Mouse (Mus musculus) lung, adult 2 months (tissue): ENCODE data around the gene 5730596B20Rik. TPM values are rescaled to one million over a fixed set of nuclear protein-coding genes. Genes with fewer than 3 reads are reported as not detected.

Experiments used
- DNase-seq: peaks from one replicate; pipeline ENCODE4 v3.0.0; 2022
- H3K4me1 ChIP-seq: fragments of 200-500 bp; 2 replicates; pipeline ENCODE4 v1.6.1; 2011; ENCODE audit warnings: low read length; ENCODE audit not compliant: control insufficient read depth, insufficient read depth
- H3K4me3 ChIP-seq: fragments of 200-500 bp; replicated peaks from 2 replicates; pipeline ENCODE3; 2011; ENCODE audit warnings: low read depth, mild to moderate bottlenecking, control low read depth, low read length; ENCODE audit errors: extremely low read depth
- CTCF ChIP-seq: fragments of 200-500 bp; IDR thresholded peaks from 2 replicates; pipeline ENCODE4 v1.5.1; 2011; ENCODE audit warnings: mild to moderate bottlenecking, low read length, control low read depth; ENCODE audit not compliant: insufficient read depth
- POLR2A ChIP-seq: fragments of 200-500 bp; IDR thresholded peaks from 2 replicates; pipeline ENCODE4 v1.6.1; 2011; ENCODE audit warnings: low read depth, mild to moderate bottlenecking, control low read depth, low read length, borderline replicate concordance; ENCODE audit errors: extremely low read depth
- WGBS: fragments of 180-500 bp; shearing (Covaris S2); methylation state at CpG from one replicate; pipeline ENCODE4 v1.1.7; 2018; 5-methylcytosine and 5-hydroxymethylcytosine counted together
- polyA plus RNA-seq: library from polyadenylated mRNA; depleted of rRNA; stranded (reverse); fragments of >200 nt; gene quantifications from 2 replicates; pipeline ENCODE4 v1.2.3, GENCODE M21; 2012

Gene 5730596B20Rik
- polyA plus RNA-seq, 1 experiment = 0.26 TPM

DNA sequence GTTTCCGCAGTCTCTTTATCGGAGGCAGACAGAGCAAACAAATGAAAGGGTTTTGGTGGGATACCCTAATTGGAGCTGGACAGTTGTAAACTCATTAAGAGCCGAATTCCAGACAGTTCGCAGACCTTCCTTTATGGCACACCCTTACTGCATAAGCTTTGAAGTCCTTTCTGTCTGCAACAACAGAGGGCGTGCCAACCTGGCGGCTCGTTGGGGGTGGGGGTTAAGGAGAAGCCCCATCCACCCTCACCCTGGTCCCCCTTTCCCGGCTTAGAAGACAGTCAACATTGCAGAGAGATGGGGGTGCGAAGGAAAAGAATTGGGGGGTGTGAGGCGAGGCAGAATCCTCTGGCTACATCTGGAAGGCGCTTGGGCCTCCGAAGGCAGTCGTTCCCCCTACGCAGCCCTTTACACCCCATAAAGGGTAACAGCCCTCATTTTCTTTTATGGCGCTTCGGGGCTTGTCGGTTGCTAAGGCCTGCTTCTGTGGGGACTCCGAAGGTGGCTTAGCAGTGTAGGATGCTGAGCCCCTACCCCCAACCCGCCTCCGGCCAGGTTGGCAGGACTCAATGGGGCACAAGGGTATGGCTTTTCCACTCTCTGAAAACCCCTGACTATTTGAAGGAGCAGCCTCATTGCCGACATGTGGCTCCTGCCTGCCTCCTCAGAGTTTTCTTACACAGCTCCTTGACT, 44.8 kb downstream of the 5730596B20Rik start:
- WGBS = 44% methylated on average over 21 of the region's 21 CpGs
- no peak for DNase-seq
- TF ChIP-seq POLR2A (no peak), CTCF (no peak)
- H3K4me1 ChIP-seq = peaks cover 3% of the 10 kb centered on the region; the same call in 1 of the 2 replicates
- no peak overlapping the region for H3K4me3 ChIP-seq

DNA sequence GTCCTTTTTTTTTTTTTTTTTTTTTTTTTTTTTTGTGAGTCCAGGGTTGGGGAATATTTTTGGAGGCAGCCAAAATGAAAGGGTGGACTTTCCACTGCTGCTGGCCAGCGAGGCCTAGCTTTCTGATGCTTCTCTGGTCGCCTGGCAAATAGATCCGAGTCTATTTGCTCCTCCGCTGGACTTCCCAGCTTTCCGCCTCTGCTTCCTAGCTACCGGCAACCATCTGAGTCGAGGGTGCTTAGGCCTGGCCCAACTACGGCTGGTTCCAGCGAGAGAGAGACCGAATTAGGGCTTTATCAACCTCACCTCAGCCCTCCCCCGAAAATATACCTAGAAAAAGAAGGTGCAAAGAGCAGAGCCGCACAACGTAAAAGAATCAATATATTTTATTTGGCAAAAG, 45.4 kb downstream of the 5730596B20Rik start:
- WGBS = 65% methylated on average over 13 of the region's 13 CpGs
- Histone ChIP-seq H3K4me1 (peaks cover 3% of the 10 kb centered on the region; the same call in 1 of the 2 replicates), H3K4me3 (no peak overlapping the region)
- DNase-seq = no peak
- no peak for TF ChIP-seq POLR2A
- no peak for TF ChIP-seq CTCF

DNA sequence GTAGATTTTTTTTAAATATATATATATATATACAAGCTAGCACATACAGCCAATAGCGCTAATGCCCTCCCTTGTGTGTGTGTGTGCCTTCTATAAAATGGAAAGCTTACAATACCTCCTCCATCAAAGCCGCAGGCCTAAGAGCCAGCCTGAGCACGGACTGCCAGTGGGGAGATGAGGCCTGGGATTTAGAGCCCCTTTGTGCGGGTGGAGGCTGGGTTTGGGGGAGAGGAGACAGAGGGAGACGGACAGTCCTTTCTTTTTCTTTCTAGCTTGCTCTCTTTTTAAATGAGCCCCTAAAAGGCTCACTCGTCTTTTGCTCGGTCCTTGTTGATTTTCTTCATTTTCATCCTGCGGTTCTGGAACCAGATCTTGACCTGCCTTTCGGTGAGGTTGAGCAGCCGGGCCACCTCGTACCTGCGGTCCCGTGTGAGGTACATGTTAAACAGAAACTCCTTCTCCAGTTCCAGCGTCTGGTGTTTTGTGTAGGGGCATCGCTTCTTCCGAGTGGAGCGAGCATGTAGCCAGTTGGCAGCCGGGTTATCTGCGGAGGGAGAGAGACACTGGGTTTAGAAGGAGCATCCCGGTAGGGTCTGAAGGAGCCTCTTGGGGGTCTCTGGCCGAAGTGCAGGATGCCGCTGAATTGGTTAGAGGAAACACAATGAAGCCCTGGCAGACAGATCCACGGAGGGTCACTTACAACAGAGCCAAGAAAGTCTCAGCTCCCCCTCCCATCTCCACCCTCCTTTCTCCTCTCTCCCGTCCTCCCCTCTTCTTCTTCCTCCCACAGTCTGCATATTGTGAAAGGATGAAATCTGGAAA, 46.9 kb downstream of the 5730596B20Rik start:
- TF ChIP-seq CTCF (no peak), POLR2A (no peak)
- 29% methylated on average over 24 of the region's 24 CpGs for WGBS
- no peak for DNase-seq
- peaks cover 3% of the 10 kb centered on the region; the same call in 1 of the 2 replicates for H3K4me1 ChIP-seq
- H3K4me3 ChIP-seq = no peak overlapping the region

DNA sequence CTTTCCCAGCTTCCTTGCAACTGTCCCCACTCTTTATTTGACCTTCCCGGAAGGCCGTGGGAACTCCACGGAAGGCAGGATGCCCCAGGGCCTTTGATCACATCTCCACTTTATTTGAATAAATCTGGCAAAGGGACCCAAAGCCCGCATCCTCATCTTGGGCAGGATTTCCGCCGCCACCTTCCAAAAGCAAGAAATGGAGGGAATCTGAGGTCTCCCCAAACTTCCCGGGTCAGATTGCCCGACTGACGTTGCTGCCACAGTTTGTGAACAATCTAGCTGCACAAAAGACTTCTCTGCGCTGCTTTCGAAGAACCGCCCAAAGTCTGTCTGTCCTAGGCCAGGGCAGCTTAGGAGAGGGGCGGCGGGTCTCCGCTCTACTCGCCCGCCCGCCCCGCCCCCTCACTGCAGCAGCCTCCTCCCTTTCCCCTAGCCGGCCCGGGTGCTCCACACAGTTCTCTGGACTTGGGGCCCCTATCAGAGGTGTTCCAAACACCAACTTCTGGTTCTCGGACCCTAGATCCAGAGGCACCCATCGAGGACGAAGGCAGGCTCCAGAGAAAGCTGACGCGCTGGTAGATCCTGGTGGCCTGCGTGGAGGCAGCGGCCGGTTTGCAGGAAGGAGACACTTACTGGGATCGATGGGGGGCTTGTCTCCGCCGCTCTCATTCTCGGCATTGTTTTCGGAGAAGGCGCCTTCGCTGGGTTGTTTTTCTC, 47.8 kb downstream of the 5730596B20Rik start:
- WGBS = 6% methylated on average over 36 of the region's 36 CpGs
- no peak for DNase-seq
- Histone ChIP-seq H3K4me1 (peaks cover 3% of the 10 kb centered on the region; the same call in 1 of the 2 replicates), H3K4me3 (no peak overlapping the region)
- TF ChIP-seq CTCF (no peak), POLR2A (no peak)

DNA sequence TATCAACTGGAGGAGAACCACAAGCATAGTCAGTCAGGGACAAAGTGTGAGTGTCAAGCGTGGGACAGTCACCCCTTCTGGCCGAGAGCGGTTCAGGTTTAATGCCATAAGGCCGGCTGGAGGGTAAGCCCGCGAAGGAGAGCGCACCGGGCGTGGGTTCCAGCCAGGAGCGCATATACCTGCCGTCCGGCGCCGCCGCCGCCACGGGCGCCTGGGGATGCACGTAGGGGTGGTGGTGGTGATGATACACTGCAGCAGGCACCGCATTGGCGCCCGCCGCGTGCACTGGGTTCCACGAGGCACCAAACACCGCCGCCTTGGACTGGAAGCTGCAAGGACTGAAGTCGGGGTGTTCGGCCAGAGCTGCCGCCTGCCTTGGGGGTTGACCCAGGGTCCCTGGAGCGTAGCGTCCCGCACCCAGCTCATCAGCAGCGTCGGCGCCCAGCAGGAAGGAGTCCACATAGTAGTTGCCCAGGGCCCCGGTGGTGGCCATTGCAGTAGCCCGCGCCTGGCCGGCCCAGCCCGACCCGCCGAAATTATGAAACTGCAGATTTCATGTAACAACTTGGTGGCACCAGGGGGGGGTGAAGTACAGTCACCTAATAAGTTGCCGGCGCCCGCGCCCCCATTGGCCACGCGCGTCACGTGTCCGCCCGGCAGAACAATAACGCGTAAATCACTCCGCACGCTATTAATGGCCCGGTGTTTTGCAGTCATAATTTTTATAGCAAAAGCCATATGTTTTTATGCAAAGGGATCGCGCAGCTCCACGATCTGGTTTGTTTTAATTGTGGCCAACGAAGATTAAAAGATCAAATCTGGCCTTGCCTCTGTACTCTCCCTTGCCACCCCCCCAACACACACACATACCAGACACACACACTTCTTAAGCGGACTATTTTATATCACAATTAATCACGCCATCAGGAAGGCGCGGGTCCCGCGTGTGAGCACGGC, 48.6 kb downstream of the 5730596B20Rik start:
- DNase-seq = no peak
- WGBS = 4% methylated on average over 69 of the region's 69 CpGs
- TF ChIP-seq CTCF = no peak
- TF ChIP-seq POLR2A = no peak
- H3K4me3 ChIP-seq = no peak overlapping the region
- H3K4me1 ChIP-seq = peaks cover 3% of the 10 kb centered on the region; the same call in 1 of the 2 replicates

DNA sequence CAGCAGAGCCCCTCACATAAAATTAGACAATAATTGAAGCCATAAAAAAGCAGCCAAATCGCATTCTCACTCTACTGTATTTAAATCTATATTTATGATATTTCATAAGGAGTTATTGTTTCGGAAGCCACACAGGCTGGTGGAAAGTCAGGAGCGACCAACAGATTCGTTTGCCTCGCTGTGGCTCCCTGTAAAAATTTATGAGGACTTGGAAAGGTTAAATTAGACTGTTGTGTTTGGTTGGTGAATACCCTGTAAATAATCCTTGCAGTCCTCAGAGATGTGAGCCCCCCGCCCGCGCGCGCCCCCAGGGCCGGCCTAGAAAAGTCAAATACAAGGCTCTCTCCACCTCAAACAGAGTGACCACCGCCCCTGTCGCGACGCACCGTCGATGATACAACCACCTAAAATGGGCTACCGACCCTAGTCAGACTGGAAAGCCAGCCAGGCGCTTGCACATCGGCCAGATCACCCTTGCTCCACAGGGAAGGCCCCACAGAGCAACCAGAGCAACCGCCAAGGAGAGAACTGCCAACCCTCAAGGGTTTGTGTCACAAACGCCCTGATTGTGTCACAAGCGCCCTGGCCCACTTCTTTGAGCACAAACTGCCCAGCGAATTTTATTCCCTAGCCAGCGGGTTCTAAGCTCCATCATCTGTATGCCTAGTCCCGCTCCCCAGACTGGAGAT, 49.4 kb downstream of the 5730596B20Rik start:
- TF ChIP-seq CTCF (no peak), POLR2A (no peak)
- WGBS = 8% methylated on average over 26 of the region's 26 CpGs
- no peak for DNase-seq
- no peak overlapping the region for H3K4me3 ChIP-seq
- H3K4me1 ChIP-seq = no peaks in the 10 kb centered on the region; the same call in 1 of the 2 replicates

DNA sequence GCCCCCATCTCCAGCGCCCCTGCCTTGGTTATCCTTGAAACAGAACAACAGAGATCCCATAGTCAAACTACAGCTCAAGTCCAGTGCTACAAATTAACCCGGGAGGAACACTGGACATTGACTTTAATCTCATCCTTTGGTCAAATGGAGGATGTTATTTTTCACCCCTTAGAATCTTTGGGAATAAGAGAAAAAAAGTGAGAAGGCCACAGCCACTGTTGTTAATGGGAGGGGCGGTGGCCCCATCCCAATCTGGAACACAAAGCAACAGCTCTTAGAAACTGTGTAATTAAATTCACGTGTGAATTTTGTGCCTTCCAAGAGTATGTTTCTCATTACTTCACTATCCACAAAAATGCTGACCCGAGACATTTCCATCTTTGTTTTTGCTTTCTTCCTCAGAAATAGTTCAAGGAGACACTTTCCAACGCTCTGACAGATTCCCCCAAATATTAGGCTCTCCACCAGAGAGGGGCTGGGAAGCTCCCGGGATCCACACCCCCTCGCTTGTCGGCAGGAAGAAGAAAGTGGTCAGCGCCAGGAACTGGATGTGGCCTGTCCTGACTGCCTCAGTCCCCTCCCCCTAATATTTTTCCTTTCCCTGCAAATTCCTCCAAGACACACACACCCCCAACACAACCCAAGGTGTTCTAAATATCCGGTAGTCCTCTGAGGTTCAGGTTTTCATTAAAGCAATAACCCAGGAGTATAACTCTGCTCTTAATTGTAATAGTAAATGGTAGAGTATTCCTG, 50.3 kb downstream of the 5730596B20Rik start:
- no peaks in the 10 kb centered on the region; the same call in 1 of the 2 replicates for H3K4me1 ChIP-seq
- no peak overlapping the region for H3K4me3 ChIP-seq
- DNase-seq = no peak
- no peak for TF ChIP-seq CTCF
- no peak for TF ChIP-seq POLR2A
- 12% methylated on average over 11 of the region's 11 CpGs for WGBS
